Mouse (Mus musculus): ENCODE data around the gene Hnf1b. TPM values are rescaled to one million over a fixed set of nuclear protein-coding genes. Genes with fewer than 3 reads are reported as not detected.

The Hnf1b gene
- total RNA-seq, 2 experiments from 2014 or later: not detected

Other genes with a start within 250 kb of the Hnf1b start
- not detected in 2 replicates for gene Rpl9-ps1, start 204.4 kb upstream of the Hnf1b start, total RNA-seq (2015; ENCODE audit: low replicate concordance)
- not detected in 2 replicates for gene Rpl9-ps1, start 204.4 kb upstream of the Hnf1b start, total RNA-seq (2017; ENCODE audit: low replicate concordance)
- 34.6 and 35.2 TPM in 2 replicates for gene Ccl3, start 200.7 kb upstream of the Hnf1b start, total RNA-seq (2015; ENCODE audit: low replicate concordance)
- gene Ccl3, start 200.7 kb upstream of the Hnf1b start, total RNA-seq (2017; ENCODE audit: low replicate concordance): 16.3 and 19.1 TPM in 2 replicates
- 7.1 and 12.6 TPM in 2 replicates for gene Ccl4, start 187.5 kb upstream of the Hnf1b start, total RNA-seq (2015; ENCODE audit: low replicate concordance)
- 0.51 and 17.1 TPM in 2 replicates for gene Ccl4, start 187.5 kb upstream of the Hnf1b start, total RNA-seq (2017; ENCODE audit: low replicate concordance)
- gene Wfdc17, start 146.1 kb upstream of the Hnf1b start, total RNA-seq (2015; ENCODE audit: low replicate concordance): 28.5 and 51.1 TPM in 2 replicates
- gene Wfdc17, start 146.1 kb upstream of the Hnf1b start, total RNA-seq (2017; ENCODE audit: low replicate concordance): 15.7 TPM in 1 of 2 replicates, not detected in the other
- not detected in 2 replicates for gene Wfdc18, start 141.0 kb upstream of the Hnf1b start, total RNA-seq (2015; ENCODE audit: low replicate concordance)
- not detected in 2 replicates for gene Wfdc18, start 141.0 kb upstream of the Hnf1b start, total RNA-seq (2017; ENCODE audit: low replicate concordance)
- gene Wfdc21, start 103.1 kb upstream of the Hnf1b start, total RNA-seq (2015; ENCODE audit: low replicate concordance): 132 and 167 TPM in 2 replicates
- gene Wfdc21, start 103.1 kb upstream of the Hnf1b start, total RNA-seq (2017; ENCODE audit: low replicate concordance): 99.0 and 117 TPM in 2 replicates
- 2.9 and 4.7 TPM in 2 replicates for gene Heatr6, start 96.4 kb upstream of the Hnf1b start, total RNA-seq (2015; ENCODE audit: low replicate concordance)
- 1.5 and 3.3 TPM in 2 replicates for gene Heatr6, start 96.4 kb upstream of the Hnf1b start, total RNA-seq (2017; ENCODE audit: low replicate concordance)
- gene Ddx52, start 92.0 kb downstream of the Hnf1b start, total RNA-seq (2015; ENCODE audit: low replicate concordance): 10.5 and 21.0 TPM in 2 replicates
- 17.8 and 22.6 TPM in 2 replicates for gene Ddx52, start 92.0 kb downstream of the Hnf1b start, total RNA-seq (2017; ENCODE audit: low replicate concordance)
- gene Synrg, start 114.4 kb downstream of the Hnf1b start, total RNA-seq (2015; ENCODE audit: low replicate concordance): 17.6 and 20.9 TPM in 2 replicates
- 17.8 and 21.9 TPM in 2 replicates for gene Synrg, start 114.4 kb downstream of the Hnf1b start, total RNA-seq (2017; ENCODE audit: low replicate concordance)
- gene Dusp14, start 219.2 kb downstream of the Hnf1b start, total RNA-seq (2015; ENCODE audit: low replicate concordance): not detected in 2 replicates
- gene Dusp14, start 219.2 kb downstream of the Hnf1b start, total RNA-seq (2017; ENCODE audit: low replicate concordance): not detected in 2 replicates

Measured in erythroid progenitor cell, adult 5-6 weeks (primary cell).